Mouse (Mus musculus): ENCODE measurements around the gene Gcm1.

GRCm38 (mm10) chr9:78062392-78062791, 10.7 kb downstream of the Gcm1 start:
- TF ChIP-seq CTCF (IDR thresholded peaks at IDR 0.05; ENCODE audit: low read depth, low read length) (no peak), POLR2A (IDR thresholded peaks at IDR 0.05; ENCODE audit: insufficient read depth, low read length) (no peak)

All from ES-Bruce4 (cell line).